In the genomic region with DNA sequence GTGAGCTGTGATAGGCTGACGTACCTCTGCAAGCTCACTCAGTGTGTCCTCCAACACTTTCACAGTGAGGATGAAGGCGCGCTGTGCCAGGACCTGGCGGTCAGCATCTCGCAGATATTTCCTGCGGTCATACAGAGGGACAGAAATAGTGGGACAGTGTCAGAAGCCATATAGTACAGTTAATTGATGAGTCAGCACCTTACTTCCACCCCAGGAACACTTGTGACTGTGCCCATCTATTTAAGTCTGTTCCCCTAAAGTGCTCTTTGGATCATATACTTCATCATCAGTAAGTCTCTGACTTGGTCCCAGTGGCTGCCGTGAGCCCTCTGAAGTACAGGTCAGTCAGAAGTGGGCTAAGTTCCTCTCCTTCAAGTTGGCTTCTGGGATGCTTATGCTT, we compare ENCODE assay signal across 31 mouse cellular contexts. TPM values are rescaled to one million over a fixed set of nuclear protein-coding genes. Genes with fewer than 3 reads are reported as not detected.
"Had no signal": no experiment of that assay in that cellular context is flagged by ENCODE, and none has a peak within 500 bp of the region (broad histone marks: within the 10 kb centered on the region; RNA-seq: fewer than 3 reads in every experiment).

No protein-coding gene starts in this region.

- H3K4me1 ChIP-seq: limb, embryonic 10.5 days; limb, embryonic 12.5 days; limb, embryonic 13.5 days; limb, embryonic 15.5 days; liver, embryonic 12.5 days; liver, embryonic 13.5 days; liver, embryonic 15.5 days; lung, embryonic 15.5 days; midbrain, embryonic 10.5 days; midbrain, embryonic 12.5 days; midbrain, embryonic 13.5 days; midbrain, embryonic 15.5 days; neural tube, embryonic 12.5 days had no signal

- H3K4me2 ChIP-seq: limb, embryonic 12.5 days; limb, embryonic 13.5 days; limb, embryonic 15.5 days; liver, embryonic 11.5 days; liver, embryonic 12.5 days; liver, embryonic 13.5 days; liver, embryonic 15.5 days; lung, embryonic 14.5 days; lung, embryonic 15.5 days; midbrain, embryonic 12.5 days; midbrain, embryonic 13.5 days; midbrain, embryonic 15.5 days; neural tube, embryonic 12.5 days had no signal

- ATAC-seq: liver, embryonic 12.5 days; liver, postnatal 0 days; lung, postnatal 0 days; midbrain, embryonic 13.5 days; midbrain, embryonic 15.5 days; midbrain, embryonic 16.5 days had no signal

- H3K4me3 ChIP-seq: limb, embryonic 10.5 days; limb, embryonic 12.5 days; limb, embryonic 13.5 days; limb, embryonic 15.5 days; liver, embryonic 12.5 days; liver, embryonic 13.5 days; liver, embryonic 15.5 days; lung, embryonic 15.5 days; megakaryocyte, embryonic 14.5 days; midbrain, embryonic 10.5 days; midbrain, embryonic 12.5 days; midbrain, embryonic 13.5 days; midbrain, embryonic 15.5 days; myocyte; neural tube, embryonic 12.5 days had no signal

- DNase-seq: left cerebral cortex, postnatal 4 days; liver; liver, embryonic 13.5 days; liver, postnatal 0 days; lung, adult 18-20 months; lung, adult 2 months; lung, embryonic 14.5 days; lung, postnatal 10 days; lung, postnatal 14 days; lung, postnatal 36 days; lung, postnatal 4 days had no signal

- H3K9ac ChIP-seq: limb, embryonic 12.5 days; limb, embryonic 15.5 days; liver, embryonic 12.5 days; liver, embryonic 13.5 days; liver, embryonic 14.5 days; liver, embryonic 15.5 days; liver, postnatal 0 days; lung, embryonic 14.5 days; lung, embryonic 15.5 days; midbrain, embryonic 12.5 days; midbrain, embryonic 13.5 days; midbrain, embryonic 15.5 days; neural tube, embryonic 12.5 days had no signal

- H3K9me3 ChIP-seq: limb, embryonic 10.5 days; limb, embryonic 12.5 days; limb, embryonic 13.5 days; limb, embryonic 15.5 days; liver, embryonic 12.5 days; liver, embryonic 13.5 days; liver, embryonic 15.5 days; lung, embryonic 15.5 days; megakaryocyte, embryonic 14.5 days; midbrain, embryonic 10.5 days; midbrain, embryonic 12.5 days; midbrain, embryonic 13.5 days; midbrain, embryonic 15.5 days; neural tube, embryonic 12.5 days had no signal

- H3K27ac ChIP-seq: limb, embryonic 10.5 days; limb, embryonic 12.5 days; limb, embryonic 13.5 days; limb, embryonic 15.5 days; liver, embryonic 12.5 days; liver, embryonic 13.5 days; liver, embryonic 14.5 days; liver, embryonic 15.5 days; lung, embryonic 15.5 days; macrophage; midbrain, embryonic 10.5 days; midbrain, embryonic 12.5 days; midbrain, embryonic 13.5 days; midbrain, embryonic 15.5 days; neural tube, embryonic 12.5 days had no signal

- H3K27me3 ChIP-seq: limb, embryonic 12.5 days; limb, embryonic 13.5 days; limb, embryonic 15.5 days; liver, embryonic 12.5 days; liver, embryonic 13.5 days; liver, embryonic 15.5 days; lung, embryonic 15.5 days; megakaryocyte, embryonic 14.5 days; midbrain, embryonic 12.5 days; midbrain, embryonic 13.5 days; midbrain, embryonic 15.5 days; neural tube, embryonic 12.5 days had no signal

RNA-seq across cellular contexts. Expression of a gene that starts 14.0 kb away (rescaled TPM):
- total RNA-seq: monocyte, adult 5-6 weeks had no signal
